Mouse (Mus musculus): ENCODE results near the gene Olfr860.
"Not testable (repeated sequence)": the region's sequence is repeated elsewhere in the genome, so short reads cannot be mapped to it uniquely, and the experiment has no call there.

Gene Olfr860

GRCm38 (mm10) chr9:19849647-19850046 lies at the start of gene Olfr860:
TSS of gene Olfr860 (minus strand) at chr9:19849747.
- no peak for DNase-seq (ENCODE audit: low spot score in 2 of 2)

GRCm38 (mm10) chr9:19887904-19888303 lies 38.4 kb upstream of the Olfr860 start, which contains the start of gene Olfr862:
TSS of gene Olfr862 (minus strand) at chr9:19888004.
- no peak for DNase-seq (ENCODE audit: low spot score in 2 of 2)

GRCm38 (mm10) chr9:19804606-19805005 lies 44.9 kb downstream of the Olfr860 start, which contains the start of gene Olfr859:
TSS of gene Olfr859 (plus strand) at chr9:19804906.
- DNase-seq (ENCODE audit: low spot score in 2 of 2) = not testable (repeated sequence)

- DNase-seq (ENCODE audit: low spot score in 2 of 2) = no peak
Measured at GRCm38 (mm10) chr9:19803000-19803399, 46.5 kb downstream of the Olfr860 start.
